Mouse (Mus musculus) embryonic facial prominence, embryonic 11.5 days (tissue): ENCODE results near the gene Lrrc3. TPM values are rescaled to one million over a fixed set of nuclear protein-coding genes. Genes with fewer than 3 reads are reported as not detected.

Source experiments
- ATAC-seq: fragments of 200-750 bp; cut with Nextera tagmentation; replicated peaks from 2 replicates; pipeline ENCODE4 v1.8.0; 2017; ENCODE audit warnings: low read depth; ENCODE audit not compliant: insufficient number of reproducible peaks, low FRiP score, low TSS enrichment
- DNase-seq: peaks from one replicate; pipeline ENCODE4 v3.0.0-alpha.2; 2015; ENCODE audit warnings: low spot score
- H3K27ac ChIP-seq: fragments of 300-500 bp; sonication (generic); replicated peaks from 2 replicates; pipeline ENCODE4 v1.5.1; 2014; ENCODE audit warnings: mild to moderate bottlenecking, low read depth, low read length, control low read depth
- H3K27me3 ChIP-seq: fragments of 300-500 bp; sonication (generic); 2 replicates; pipeline ENCODE4 v1.6.1; 2014; ENCODE audit warnings: mild to moderate bottlenecking, low read length, moderate library complexity, mixed read lengths; ENCODE audit not compliant: control insufficient read depth, insufficient read depth
- H3K36me3 ChIP-seq: fragments of 300-500 bp; sonication (generic); replicated peaks from 2 replicates; pipeline ENCODE4 v1.6.1; 2014; ENCODE audit warnings: low read depth, mild to moderate bottlenecking, low read length, moderate library complexity, mixed read lengths; ENCODE audit not compliant: control insufficient read depth, insufficient read depth
- H3K4me1 ChIP-seq: fragments of 300-500 bp; sonication (generic); 2 replicates; pipeline ENCODE4 v1.6.1; 2014; ENCODE audit warnings: low read length, mixed read lengths; ENCODE audit not compliant: control insufficient read depth, insufficient read depth
- H3K4me2 ChIP-seq: fragments of 300-500 bp; sonication (generic); 2 replicates; pipeline ENCODE4 v1.6.1; 2014; ENCODE audit warnings: low read depth, mild to moderate bottlenecking, control low read depth, low read length, moderate library complexity
- H3K4me3 ChIP-seq: fragments of 300-500 bp; sonication (generic); 2 replicates; pipeline ENCODE4 v1.5.1; 2014; ENCODE audit warnings: low read depth, low read length, control low read depth
- H3K9ac ChIP-seq: fragments of 300-500 bp; sonication (generic); replicated peaks from 2 replicates; pipeline ENCODE4 v1.6.1; 2014; ENCODE audit warnings: mild to moderate bottlenecking, control low read depth, low read length
- H3K9me3 ChIP-seq: fragments of 300-500 bp; sonication (generic); replicated peaks from 2 replicates; pipeline ENCODE4 v1.6.1; 2016; ENCODE audit warnings: mild to moderate bottlenecking, low read length, inconsistent platforms, mixed read lengths; ENCODE audit not compliant: control insufficient read depth
- WGBS: fragments of 180-500 bp; shearing (Covaris S2); extraction: QIAGEN DNeasy Blood & Tissue Kit; methylation state at CpG from one replicate; pipeline ENCODE4 v1.1.7; 2014; 5-methylcytosine and 5-hydroxymethylcytosine counted together
- polyA plus RNA-seq: library from polyadenylated mRNA; unstranded; fragments of >200 nt; fragmentation: Nextera tagmentation; extraction: Ambion mirVana; gene quantifications from 2 replicates; pipeline ENCODE4 v1.2.1, GENCODE M21; 2014

Gene Lrrc3
- polyA plus RNA-seq, 1 experiment from 2014 or later, result 2.5 TPM

DNA sequence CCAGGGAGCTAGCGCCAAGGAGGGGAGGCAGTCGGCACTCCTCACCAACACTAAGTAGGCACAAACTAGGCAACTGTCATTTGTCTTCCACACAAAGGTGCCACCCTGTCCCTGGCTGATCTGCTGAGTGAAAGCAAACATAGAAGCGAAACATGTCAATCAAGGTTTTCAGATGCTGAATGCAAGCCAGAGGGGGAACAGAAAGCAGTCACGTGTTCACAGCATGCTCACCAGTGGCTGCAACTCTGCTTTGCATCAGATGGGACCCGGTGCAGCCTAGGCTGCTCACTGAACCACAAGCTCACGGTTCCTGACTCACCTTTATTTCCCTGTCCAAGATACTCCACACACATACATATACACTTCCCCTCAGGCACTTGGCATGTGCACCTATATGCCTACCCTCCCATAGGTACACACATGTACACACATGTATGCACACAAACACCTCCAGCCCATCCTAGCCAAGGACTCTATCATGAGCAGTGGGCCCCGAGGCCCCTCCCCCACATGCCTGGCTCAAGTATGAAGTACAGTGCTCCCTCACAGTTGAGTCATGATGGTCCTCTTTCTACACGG, 11.3 kb downstream of the Lrrc3 start:
- no peak overlapping the region for H3K4me2 ChIP-seq
- no peak overlapping the region for H3K27ac ChIP-seq
- DNase-seq (no peak), ATAC-seq (no peak)
- no peaks in the 10 kb centered on the region for H3K27me3 ChIP-seq
- no peak overlapping the region for H3K9ac ChIP-seq
- H3K4me1 ChIP-seq, result no peaks in the 10 kb centered on the region
- H3K9me3 ChIP-seq, result no peaks in the 10 kb centered on the region
- H3K36me3 ChIP-seq, result no peaks in the 10 kb centered on the region
- 79% methylated on average over 8 of the region's 8 CpGs for WGBS
- H3K4me3 ChIP-seq, result no peak overlapping the region

DNA sequence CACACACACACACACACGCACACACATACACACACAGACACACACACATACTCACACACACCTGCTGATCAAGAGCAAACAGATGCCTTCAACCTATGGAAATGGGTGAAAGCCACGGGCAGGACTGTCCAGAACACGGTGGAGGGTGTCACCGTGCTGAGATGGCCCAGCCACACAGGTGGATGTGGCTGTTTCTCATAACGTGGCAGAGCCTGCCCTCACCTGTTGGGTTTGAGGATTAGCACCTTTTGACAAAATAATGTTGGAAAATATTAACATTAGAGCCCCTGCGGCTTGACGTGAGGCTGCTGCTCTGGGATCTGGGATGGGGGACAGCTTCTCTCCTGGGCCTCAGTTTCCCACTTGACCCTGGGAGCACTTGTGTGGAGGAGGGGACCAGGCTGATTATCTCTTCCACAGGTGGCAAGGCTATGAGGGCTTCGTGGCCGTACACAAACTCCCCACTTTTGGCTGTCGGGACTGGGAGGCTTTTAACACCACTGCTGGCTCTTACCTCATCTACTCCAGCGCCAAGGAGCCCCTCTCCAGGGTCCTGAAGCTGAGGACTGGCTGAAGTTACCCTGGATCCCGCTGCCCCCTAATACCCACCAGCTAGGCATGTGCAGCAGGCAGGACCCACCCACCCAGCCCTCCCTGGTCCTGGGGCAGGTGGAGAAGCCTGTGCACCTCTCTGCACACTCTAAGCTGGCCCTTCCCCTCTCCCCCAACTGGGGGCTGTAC, 16.2 kb downstream of the Lrrc3 start:
- no peak overlapping the region for H3K4me3 ChIP-seq
- no peaks in the 10 kb centered on the region for H3K9me3 ChIP-seq
- no peaks in the 10 kb centered on the region for H3K4me1 ChIP-seq
- no peak overlapping the region for H3K9ac ChIP-seq
- WGBS, result 52% methylated on average over 12 of the region's 12 CpGs
- no peak overlapping the region for H3K27ac ChIP-seq
- ATAC-seq (no peak), DNase-seq (peak; percentile 49)
- H3K27me3 ChIP-seq, result no peaks in the 10 kb centered on the region
- no peaks in the 10 kb centered on the region for H3K36me3 ChIP-seq
- no peak overlapping the region for H3K4me2 ChIP-seq

GRCm38 (mm10) chr10:77882553-77882952, 19.8 kb downstream of the Lrrc3 start:
- H3K36me3 ChIP-seq, result no peaks in the 10 kb centered on the region
- no peaks in the 10 kb centered on the region for H3K27me3 ChIP-seq
- ATAC-seq (no peak), DNase-seq (no peak)
- H3K4me2 ChIP-seq, result no peak overlapping the region
- no peaks in the 10 kb centered on the region for H3K4me1 ChIP-seq
- WGBS, result 81% methylated on average over 5 of the region's 5 CpGs
- H3K4me3 ChIP-seq, result no peak overlapping the region
- H3K27ac ChIP-seq, result no peak overlapping the region
- no peak overlapping the region for H3K9ac ChIP-seq
- H3K9me3 ChIP-seq, result no peaks in the 10 kb centered on the region

DNA sequence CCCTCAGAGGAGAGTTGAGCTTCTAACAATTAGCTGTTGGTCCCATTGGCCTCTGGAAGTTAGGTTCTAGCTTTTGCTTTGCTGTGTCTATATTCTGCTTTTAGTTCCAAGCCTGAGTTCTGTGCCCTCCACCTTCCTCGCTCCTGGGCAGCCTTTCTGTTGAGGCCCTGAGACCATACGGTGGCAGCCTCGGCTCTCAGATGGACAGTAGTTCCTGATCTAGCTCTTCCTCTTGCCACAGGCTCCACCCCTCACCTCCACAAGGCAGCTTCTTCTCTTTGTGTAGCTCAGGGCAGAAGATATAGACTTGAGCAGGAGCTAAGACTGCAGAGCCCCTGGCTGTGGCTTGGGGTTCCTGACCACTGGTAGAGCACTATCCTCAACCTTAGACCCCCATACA, 22.0 kb downstream of the Lrrc3 start:
- ATAC-seq (no peak), DNase-seq (no peak)
- Histone ChIP-seq H3K9ac (no peak overlapping the region), H3K4me3 (no peak overlapping the region), H3K4me2 (no peak overlapping the region), H3K4me1 (no peaks in the 10 kb centered on the region), H3K27ac (no peak overlapping the region), H3K9me3 (no peaks in the 10 kb centered on the region), H3K27me3 (no peaks in the 10 kb centered on the region), H3K36me3 (no peaks in the 10 kb centered on the region)
- WGBS, result 77% methylated on average over 3 of the region's 3 CpGs

- H3K4me2 ChIP-seq, result no peak overlapping the region
- no peak for ATAC-seq
- H3K4me1 ChIP-seq, result no peaks in the 10 kb centered on the region
- H3K9me3 ChIP-seq, result no peaks in the 10 kb centered on the region
- H3K36me3 ChIP-seq, result no peaks in the 10 kb centered on the region
- H3K9ac ChIP-seq, result no peak overlapping the region
- WGBS, result 58% methylated on average over 6 of the region's 6 CpGs
- H3K27ac ChIP-seq, result no peak overlapping the region
- H3K27me3 ChIP-seq, result no peaks in the 10 kb centered on the region
- peak; percentile 7 for DNase-seq
- no peak overlapping the region for H3K4me3 ChIP-seq
Observed at GRCm38 (mm10) chr10:77878985-77879384, 23.4 kb downstream of the Lrrc3 start.

GRCm38 (mm10) chr10:77869651-77870050, 32.7 kb downstream of the Lrrc3 start:
- H3K27ac ChIP-seq, result no peak overlapping the region
- no peaks in the 10 kb centered on the region for H3K4me1 ChIP-seq
- no peak overlapping the region for H3K9ac ChIP-seq
- ATAC-seq (no peak), DNase-seq (no peak)
- no peaks in the 10 kb centered on the region for H3K9me3 ChIP-seq
- 80% methylated on average over 7 of the region's 7 CpGs for whole genome bisulfite sequencing
- no peak overlapping the region for H3K4me2 ChIP-seq
- no peak overlapping the region for H3K4me3 ChIP-seq
- H3K27me3 ChIP-seq, result no peaks in the 10 kb centered on the region
- no peaks in the 10 kb centered on the region for H3K36me3 ChIP-seq

- 17% methylated on average over 1 of the region's 1 CpGs for WGBS
- DNase-seq (peak; percentile 36), ATAC-seq (no peak)
- no peaks in the 10 kb centered on the region for H3K9me3 ChIP-seq
- no peak overlapping the region for H3K27ac ChIP-seq
- no peak overlapping the region for H3K9ac ChIP-seq
- no peak overlapping the region for H3K4me2 ChIP-seq
- H3K36me3 ChIP-seq, result no peaks in the 10 kb centered on the region
- H3K27me3 ChIP-seq, result no peaks in the 10 kb centered on the region
- no peak overlapping the region for H3K4me3 ChIP-seq
- H3K4me1 ChIP-seq, result no peaks in the 10 kb centered on the region
Observed at GRCm38 (mm10) chr10:77867546-77867945, 34.8 kb downstream of the Lrrc3 start.

DNA sequence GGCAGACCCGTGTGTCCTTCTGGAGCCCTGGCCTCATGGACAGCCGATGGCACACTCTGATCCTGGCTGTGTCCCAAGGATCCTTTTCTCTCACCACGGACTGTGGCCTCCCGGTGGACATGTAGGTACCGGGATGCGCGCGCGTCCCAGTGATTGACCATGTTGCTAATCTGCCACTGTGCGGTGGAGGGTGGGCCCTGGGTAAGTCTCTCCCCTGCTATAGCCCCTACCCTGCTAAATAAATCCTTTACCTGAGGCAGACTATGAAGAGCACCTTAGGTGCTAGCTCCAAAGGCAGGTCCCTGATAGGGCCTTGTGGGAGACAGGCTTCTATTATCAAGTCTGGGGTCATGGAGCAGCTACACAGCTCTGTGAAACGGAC, 37.6 kb downstream of the Lrrc3 start:
- no peaks in the 10 kb centered on the region for H3K27me3 ChIP-seq
- DNase-seq (no peak), ATAC-seq (no peak; the same call in 1 of the 2 replicates)
- no peaks in the 10 kb centered on the region for H3K36me3 ChIP-seq
- peak overlapping the region; percentile 5; the same call in 1 of the 2 replicates for H3K4me3 ChIP-seq
- H3K9me3 ChIP-seq, result no peaks in the 10 kb centered on the region
- H3K27ac ChIP-seq, result no peak overlapping the region
- no peaks in the 10 kb centered on the region for H3K4me1 ChIP-seq
- WGBS, result 48% methylated on average over 11 of the region's 11 CpGs
- no peak overlapping the region for H3K9ac ChIP-seq
- H3K4me2 ChIP-seq, result peak overlapping the region; percentile 21; the same call in 1 of the 2 replicates
